Mouse (Mus musculus) megakaryocyte, embryonic 14.5 days (primary cell): Measurements from ENCODE around the gene Smad9.

Source experiments
- FLI1 ChIP-seq: IDR thresholded peaks from 2 replicates; pipeline ENCODE4 v1.6.1; 2012; ENCODE audit warnings: low read length, inconsistent platforms, mixed read lengths
- GATA1 ChIP-seq: IDR thresholded peaks from 3 replicates; pipeline ENCODE4 v1.6.1; 2012; ENCODE audit warnings: mixed read lengths, low read length, inconsistent platforms, borderline replicate concordance

DNA sequence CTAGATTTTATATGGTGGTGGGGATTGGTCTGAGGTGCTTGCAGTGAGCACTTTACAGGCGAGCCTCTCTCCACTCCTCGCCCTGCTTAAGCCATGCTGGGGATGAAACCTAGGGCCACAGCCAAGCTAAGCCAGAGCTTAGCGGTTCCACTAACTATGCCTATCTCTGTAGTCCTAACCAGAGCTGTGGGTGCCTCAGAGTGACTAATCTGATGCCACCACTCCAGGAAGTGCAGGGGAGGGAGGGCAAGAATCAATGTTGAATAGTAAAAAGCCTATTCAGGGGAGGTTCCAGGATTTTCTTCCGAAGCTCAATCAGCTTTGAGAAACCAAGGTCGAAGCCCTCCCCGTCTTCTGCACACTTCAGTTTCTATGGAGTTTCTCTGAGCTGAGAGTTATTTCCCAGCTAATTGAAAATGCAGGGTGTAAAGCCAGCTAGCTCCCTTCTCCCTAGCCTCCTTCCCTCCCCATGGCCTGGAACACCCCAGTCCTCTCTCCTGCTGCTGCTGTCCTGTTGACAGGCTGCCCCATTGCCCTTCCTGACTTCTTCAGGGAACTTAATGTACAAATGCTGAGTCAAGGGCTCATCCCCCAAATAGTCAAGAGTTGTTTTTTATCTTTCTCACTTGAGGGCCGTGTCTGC lies 20.7 kb downstream of the Smad9 start:
- TF ChIP-seq GATA1: no peak
- no peak for TF ChIP-seq FLI1
